Mouse (Mus musculus) liver, embryonic 11.5 days (tissue): ENCODE data around the gene C4bp. TPM values are rescaled to one million over a fixed set of nuclear protein-coding genes. Genes with fewer than 3 reads are reported as not detected.

Source experiments
- ATAC-seq: fragments of 200-750 bp; cut with Nextera tagmentation; replicated peaks from 2 replicates; pipeline ENCODE4 v1.8.0; 2017; ENCODE audit warnings: moderate number of reproducible peaks, mild to moderate bottlenecking, moderate TSS enrichment, moderate library complexity; ENCODE audit not compliant: low FRiP score
- DNase-seq: peaks from one replicate; pipeline ENCODE4 v3.0.0-alpha.2; 2017; ENCODE audit warnings: low spot score
- H3K27ac ChIP-seq: fragments of 300-500 bp; sonication (generic); 2 replicates; pipeline ENCODE4 v1.5.1; 2014; ENCODE audit warnings: mild to moderate bottlenecking, low read depth, low read length, control low read depth
- H3K27me3 ChIP-seq: fragments of 300-500 bp; sonication (generic); replicated peaks from 2 replicates; pipeline ENCODE4 v1.6.1; 2014; ENCODE audit warnings: low read length, mixed read lengths; ENCODE audit not compliant: control insufficient read depth, insufficient read depth
- H3K36me3 ChIP-seq: fragments of 300-500 bp; sonication (generic); 2 replicates; pipeline ENCODE4 v1.6.1; 2014; ENCODE audit warnings: mild to moderate bottlenecking, low read length, moderate library complexity, mixed read lengths; ENCODE audit not compliant: control insufficient read depth, insufficient read depth
- H3K4me1 ChIP-seq: fragments of 300-500 bp; sonication (generic); replicated peaks from 2 replicates; pipeline ENCODE4 v1.6.1; 2014; ENCODE audit warnings: low read length, mixed read lengths; ENCODE audit not compliant: control insufficient read depth, insufficient read depth
- H3K4me2 ChIP-seq: fragments of 300-500 bp; sonication (generic); 2 replicates; pipeline ENCODE4 v1.6.1; 2014; ENCODE audit warnings: mild to moderate bottlenecking, control low read depth, moderate library complexity
- H3K4me3 ChIP-seq: fragments of 300-500 bp; sonication (generic); 2 replicates; pipeline ENCODE4 v1.5.1; 2014; ENCODE audit warnings: low read depth, low read length, control low read depth
- H3K9ac ChIP-seq: fragments of 300-500 bp; sonication (generic); 2 replicates; pipeline ENCODE4 v1.6.1; 2014; ENCODE audit warnings: low read depth, low read length, control low read depth
- H3K9me3 ChIP-seq: fragments of 300-500 bp; sonication (generic); 2 replicates; pipeline ENCODE4 v1.6.1; 2016; ENCODE audit warnings: low read length, inconsistent platforms, mixed read lengths; ENCODE audit not compliant: control insufficient read depth
- WGBS: fragments of 180-500 bp; shearing (Covaris S2); extraction: QIAGEN DNeasy Blood & Tissue Kit; methylation state at CpG from one replicate; pipeline ENCODE4 v1.1.7; 2014; 5-methylcytosine and 5-hydroxymethylcytosine counted together
- polyA plus RNA-seq: library from polyadenylated mRNA; unstranded; fragments of >200 nt; fragmentation: Nextera tagmentation; extraction: Ambion mirVana; gene quantifications from 2 replicates; pipeline ENCODE4 v1.2.1, GENCODE M21; 2014

C4bp gene
- polyA plus RNA-seq: 0.34 and 0.47 TPM in 2 replicates

DNA sequence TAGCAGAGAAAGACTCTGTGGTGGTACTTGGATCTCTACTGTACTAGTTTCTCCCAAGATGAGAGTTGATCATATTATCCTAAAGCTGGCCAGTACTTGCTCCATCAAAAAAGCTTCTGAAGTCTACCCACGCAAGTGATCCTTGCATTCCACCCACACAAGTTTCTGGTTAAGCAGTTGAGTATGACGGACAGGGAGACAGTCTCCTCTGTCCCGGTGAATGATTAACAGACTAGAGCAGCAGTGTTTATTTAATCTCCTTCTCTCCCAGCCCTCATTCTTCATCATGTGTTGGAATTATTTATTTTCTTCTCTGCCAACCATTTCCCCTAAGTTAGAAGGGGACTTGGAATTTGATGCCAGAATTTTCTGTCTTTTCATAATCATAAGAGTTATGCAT lies at the start of gene C4bp:
Gene C4bp (minus strand): TSS at position 179 of the 400 bp plus-strand sequence.
- Histone ChIP-seq H3K4me3 (no peak within 1 kb of the TSS), H3K27ac (no peak within 1 kb of the TSS), H3K27me3 (no peaks in the 10 kb centered on the region), H3K9me3 (no peaks in the 10 kb centered on the region), H3K4me1 (no peaks in the 10 kb centered on the region), H3K4me2 (no peak within 1 kb of the TSS), H3K36me3 (no peaks in the 10 kb centered on the region), H3K9ac (no peak within 1 kb of the TSS)
- WGBS: 71% methylated on average over 3 of the region's 3 CpGs
- ATAC-seq: no peak
- no peak for DNase-seq

DNA sequence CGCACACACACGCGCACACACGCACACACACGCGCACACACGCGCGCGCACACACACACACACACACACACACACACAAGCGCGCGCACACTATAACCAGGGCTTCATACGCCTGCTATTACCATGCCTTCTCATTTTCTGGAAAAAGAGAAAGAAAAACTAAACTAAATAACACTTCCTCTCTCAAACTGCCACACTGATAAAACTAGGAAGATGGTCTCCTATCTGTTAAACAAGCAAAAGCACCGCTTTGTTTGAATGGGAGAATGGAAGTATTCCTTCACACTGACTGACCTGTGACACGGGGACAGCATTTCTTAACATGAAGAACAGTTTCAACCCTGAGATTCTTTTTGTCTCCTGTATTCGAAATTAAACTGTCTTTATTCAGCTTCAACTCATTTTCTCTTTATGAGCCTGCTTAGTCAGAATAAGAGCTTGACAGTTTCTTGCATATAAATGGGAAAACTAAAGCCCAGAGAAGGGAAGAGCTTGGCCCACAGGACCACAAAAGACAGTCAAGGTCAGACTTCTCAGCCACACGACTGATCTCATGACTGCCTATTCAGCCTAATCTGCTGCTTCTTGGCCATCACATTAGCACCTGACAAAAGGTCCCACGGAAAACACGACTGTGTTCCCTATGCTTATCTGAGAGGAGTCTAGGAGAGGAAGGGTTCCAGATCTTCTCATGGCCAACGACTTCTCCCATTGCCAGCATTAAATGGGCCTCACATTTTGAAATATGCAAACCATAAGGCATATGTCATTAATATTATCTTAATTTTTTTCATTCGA lies 49.0 kb upstream of the C4bp start:
- DNase-seq (no peak), ATAC-seq (no peak)
- Histone ChIP-seq H3K4me1 (0 out of 2 replicates have a peak, but pooled peaks cover 2% of the 10 kb centered on the region), H3K27me3 (no peaks in the 10 kb centered on the region), H3K4me2 (no peak overlapping the region), H3K9ac (no peak overlapping the region), H3K9me3 (no peaks in the 10 kb centered on the region), H3K27ac (no peak overlapping the region), H3K36me3 (peaks cover 3% of the 10 kb centered on the region; the same call in 1 of the 2 replicates), H3K4me3 (no peak overlapping the region)
- 87% methylated on average over 22 of the region's 22 CpGs for WGBS

DNA sequence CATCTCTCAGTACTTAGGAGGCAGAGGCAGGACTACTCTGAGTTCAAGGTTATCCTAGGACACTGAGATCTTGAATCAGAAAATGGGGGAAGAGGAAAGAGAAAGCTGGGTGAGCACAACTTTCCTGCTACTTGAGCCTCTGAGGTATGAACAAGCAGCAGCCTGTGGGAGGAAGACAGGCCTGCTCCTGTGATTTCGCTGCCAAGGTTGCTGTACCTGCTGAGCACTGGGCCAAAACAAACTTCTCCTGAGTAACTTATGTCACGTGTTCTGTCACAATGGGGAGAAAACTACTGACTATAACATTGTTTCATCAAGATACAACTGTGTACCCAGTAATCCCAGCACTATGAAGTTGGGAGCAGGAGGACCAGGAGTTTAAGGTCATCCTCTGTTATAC lies 42.2 kb upstream of the C4bp start:
- Histone ChIP-seq H3K27ac (no peak overlapping the region), H3K27me3 (no peaks in the 10 kb centered on the region), H3K4me1 (no peaks in the 10 kb centered on the region), H3K9me3 (no peaks in the 10 kb centered on the region), H3K9ac (no peak overlapping the region), H3K4me3 (no peak overlapping the region), H3K36me3 (peaks cover 15% of the 10 kb centered on the region), H3K4me2 (no peak overlapping the region)
- no peak for ATAC-seq
- 86% methylated on average over 2 of the region's 2 CpGs for WGBS
- no peak for DNase-seq

DNA sequence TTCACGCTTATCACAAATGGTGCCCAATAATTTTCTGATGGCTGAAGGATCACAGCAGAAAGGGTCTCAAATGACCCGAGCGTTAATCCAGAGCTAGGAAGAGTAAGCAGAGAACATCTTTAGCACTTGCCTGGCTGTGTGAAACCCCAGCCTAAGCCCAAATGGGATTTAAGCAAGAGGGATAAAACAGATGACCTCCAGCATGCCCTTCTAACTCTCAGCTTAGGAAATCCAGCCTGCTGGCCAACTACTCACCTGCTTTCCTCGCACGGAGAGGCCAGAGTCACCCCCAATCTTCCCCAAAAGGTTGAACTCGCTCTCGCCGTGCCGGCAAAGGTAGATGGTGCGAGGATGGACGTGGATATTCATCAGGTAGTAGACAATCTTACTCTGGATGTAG lies 40.5 kb upstream of the C4bp start:
- no peak overlapping the region for H3K4me2 ChIP-seq
- no peak overlapping the region for H3K27ac ChIP-seq
- H3K9ac ChIP-seq: no peak overlapping the region
- H3K9me3 ChIP-seq: no peaks in the 10 kb centered on the region
- 95% methylated on average over 11 of the region's 11 CpGs for WGBS
- H3K27me3 ChIP-seq: no peaks in the 10 kb centered on the region
- peaks cover 24% of the 10 kb centered on the region for H3K36me3 ChIP-seq
- no peak for DNase-seq
- no peak for ATAC-seq
- H3K4me3 ChIP-seq: no peak overlapping the region
- H3K4me1 ChIP-seq: no peaks in the 10 kb centered on the region

DNA sequence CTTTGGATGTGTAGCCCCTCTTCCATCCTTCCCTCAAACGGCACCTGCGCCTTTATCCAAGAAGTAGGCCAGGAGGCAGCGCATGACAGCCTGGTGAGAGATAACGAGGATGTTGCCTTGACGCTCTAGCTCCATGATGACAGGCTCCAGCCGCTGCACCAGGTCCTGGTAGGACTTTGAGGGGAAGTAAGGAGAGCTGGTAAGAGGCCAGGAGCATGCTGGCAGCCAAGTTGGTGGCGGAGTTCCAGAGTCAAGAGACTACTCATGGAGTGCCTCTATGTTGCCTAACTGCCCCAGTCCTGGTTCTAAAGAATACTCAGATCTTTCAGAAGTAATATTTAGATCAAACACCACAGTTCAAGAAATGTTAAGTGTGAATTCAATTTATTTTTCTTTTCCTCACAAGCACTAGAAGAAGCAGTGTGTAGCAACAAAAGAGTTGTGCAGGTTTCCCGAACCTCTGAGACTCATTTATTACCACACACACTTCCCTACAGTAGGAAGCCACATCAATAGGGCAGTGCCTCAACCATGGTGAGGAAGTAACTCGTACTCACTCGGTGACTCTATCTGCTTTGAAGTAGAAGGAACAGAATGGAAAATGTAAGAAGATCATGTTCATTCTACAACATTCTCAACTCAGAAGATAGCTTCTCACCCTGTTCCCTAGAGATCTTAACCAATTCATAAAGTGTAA lies 38.7 kb upstream of the C4bp start:
- Histone ChIP-seq H3K27me3 (no peaks in the 10 kb centered on the region), H3K4me2 (no peak overlapping the region), H3K9me3 (no peaks in the 10 kb centered on the region), H3K9ac (no peak overlapping the region), H3K4me1 (no peaks in the 10 kb centered on the region), H3K4me3 (no peak overlapping the region), H3K27ac (no peak overlapping the region), H3K36me3 (peaks cover 23% of the 10 kb centered on the region)
- WGBS: 88% methylated on average over 10 of the region's 10 CpGs
- no peak for ATAC-seq
- no peak for DNase-seq

DNA sequence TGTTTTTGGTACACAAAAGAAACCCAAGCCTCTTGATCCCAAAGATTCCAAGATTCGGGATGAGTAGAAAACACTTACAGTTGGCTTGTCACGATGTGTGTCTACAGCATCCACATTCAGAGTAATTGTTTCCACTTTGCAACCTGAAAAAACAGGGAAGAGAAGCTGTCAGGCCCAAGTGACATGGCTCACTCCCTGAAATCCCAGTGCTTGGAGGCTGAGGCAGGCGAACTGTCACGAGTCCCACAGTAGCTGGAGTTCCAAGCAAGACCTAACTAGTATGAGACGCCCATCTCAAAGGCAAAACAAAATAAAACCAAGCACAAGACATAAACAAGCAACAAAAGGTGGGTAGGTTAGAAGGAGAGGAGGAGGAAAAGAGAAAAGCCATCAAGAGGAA lies 37.2 kb upstream of the C4bp start:
- no peak for DNase-seq
- no peak overlapping the region for H3K4me2 ChIP-seq
- no peaks in the 10 kb centered on the region for H3K4me1 ChIP-seq
- peaks cover 23% of the 10 kb centered on the region for H3K36me3 ChIP-seq
- H3K9ac ChIP-seq: no peak overlapping the region
- H3K27me3 ChIP-seq: no peaks in the 10 kb centered on the region
- H3K9me3 ChIP-seq: no peaks in the 10 kb centered on the region
- ATAC-seq: no peak
- no peak overlapping the region for H3K4me3 ChIP-seq
- 93% methylated on average over 5 of the region's 5 CpGs for WGBS
- no peak overlapping the region for H3K27ac ChIP-seq

DNA sequence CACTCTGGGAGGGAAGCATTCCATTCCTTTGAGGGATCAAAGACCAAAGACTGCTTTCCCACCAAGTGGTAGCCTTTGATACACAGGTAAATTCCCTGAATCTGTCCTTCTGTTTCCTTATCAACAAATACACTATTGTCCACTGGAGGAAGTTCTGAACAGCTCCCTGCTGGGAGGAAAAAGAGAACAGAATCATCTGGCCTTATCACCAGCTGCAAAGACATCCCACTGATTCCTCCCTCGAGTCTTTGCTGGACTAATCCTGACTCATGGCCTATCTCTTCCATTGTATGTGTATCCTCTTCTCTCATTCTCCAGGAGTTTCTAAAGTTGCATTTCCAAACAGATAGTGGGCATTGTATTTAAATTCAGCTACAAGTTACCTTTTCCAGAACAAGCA lies 22.5 kb upstream of the C4bp start:
- DNase-seq: no peak
- H3K4me1 ChIP-seq: no peaks in the 10 kb centered on the region
- H3K36me3 ChIP-seq: no peaks in the 10 kb centered on the region
- H3K4me2 ChIP-seq: no peak overlapping the region
- no peaks in the 10 kb centered on the region for H3K27me3 ChIP-seq
- no peak overlapping the region for H3K9ac ChIP-seq
- no peak overlapping the region for H3K27ac ChIP-seq
- no peak for ATAC-seq
- H3K9me3 ChIP-seq: no peaks in the 10 kb centered on the region
- WGBS: 20% methylated on average over 1 of the region's 1 CpGs
- H3K4me3 ChIP-seq: no peak overlapping the region

DNA sequence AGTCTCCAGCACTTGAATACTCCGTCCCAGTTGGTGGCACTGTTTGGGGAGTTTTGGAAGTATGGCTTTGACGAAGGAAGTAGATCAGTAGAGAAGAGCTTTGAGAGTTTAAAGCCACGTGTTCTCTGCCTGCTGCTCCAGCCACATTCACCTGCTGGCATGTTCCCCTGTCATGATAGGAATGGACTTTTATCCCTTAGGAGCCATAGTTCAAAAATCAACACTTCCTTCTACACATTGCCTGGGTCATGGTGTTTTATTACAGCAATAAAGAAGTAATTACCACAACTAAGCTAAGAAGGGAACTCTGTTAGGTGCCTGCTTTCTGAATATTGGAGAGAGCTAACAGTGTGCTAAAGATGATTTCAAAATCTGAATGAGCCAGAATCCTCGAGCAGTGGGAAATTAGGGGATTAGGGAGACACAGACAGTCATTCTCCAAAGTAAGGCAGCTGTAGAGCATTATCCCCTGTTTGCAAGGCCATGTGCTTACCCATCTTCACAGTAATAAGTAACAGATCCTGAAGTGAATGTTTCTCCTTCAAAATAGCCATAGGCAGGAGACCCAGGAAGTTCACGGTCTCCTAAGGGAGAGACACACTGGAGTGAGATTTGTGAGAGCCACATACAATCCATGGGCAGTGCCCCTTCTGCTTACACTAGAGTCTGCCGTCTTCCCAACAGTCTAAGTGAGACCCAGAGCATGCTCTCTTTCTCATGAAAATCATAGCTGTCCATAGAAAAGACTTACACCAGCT lies 20.4 kb upstream of the C4bp start:
- H3K4me2 ChIP-seq: no peak overlapping the region
- WGBS: 70% methylated on average over 6 of the region's 6 CpGs
- no peaks in the 10 kb centered on the region for H3K36me3 ChIP-seq
- DNase-seq (no peak), ATAC-seq (no peak)
- H3K9ac ChIP-seq: no peak overlapping the region
- no peaks in the 10 kb centered on the region for H3K27me3 ChIP-seq
- no peak overlapping the region for H3K4me3 ChIP-seq
- H3K4me1 ChIP-seq: no peaks in the 10 kb centered on the region
- no peaks in the 10 kb centered on the region for H3K9me3 ChIP-seq
- no peak overlapping the region for H3K27ac ChIP-seq
